Mouse (Mus musculus) liver, postnatal 0 days (tissue): ENCODE data around the gene Inpp5b.

Experiments
- CTCF ChIP-seq: sonication (generic); IDR thresholded peaks from 2 replicates; pipeline ENCODE4 v1.5.1; 2016; ENCODE audit warnings: antibody characterized with exemption, low read depth
- EP300 ChIP-seq: IDR thresholded peaks from 2 replicates; pipeline ENCODE4 v1.6.1; 2016; ENCODE audit warnings: antibody characterized with exemption, low read depth, mild to moderate bottlenecking

GRCm38 (mm10) chr4:124736952-124737351 is 4.7 kb upstream of the Inpp5b start:
- TF ChIP-seq CTCF (no peak), EP300 (no peak)
